Comparison of ENCODE assay signal across 12 mouse cellular contexts in genomic region chr6:31086283-31086682, GRCm38 (mm10).
"Had no signal": no experiment of that assay in that cellular context is flagged by ENCODE, and none has a peak within 500 bp of the region (broad histone marks: within the 10 kb centered on the region; RNA-seq: fewer than 3 reads in every experiment).

No protein-coding gene starts in this region.

- H3K4me2 ChIP-seq: intestine, embryonic 15.5 days; kidney, embryonic 15.5 days; limb, embryonic 15.5 days; lung, embryonic 15.5 days; midbrain, embryonic 13.5 days; neural tube, embryonic 12.5 days; stomach, embryonic 15.5 days had no signal

- H3K36me3 ChIP-seq: intestine, embryonic 15.5 days; kidney, embryonic 15.5 days; limb, embryonic 15.5 days; lung, embryonic 15.5 days; midbrain, embryonic 13.5 days; neural tube, embryonic 12.5 days; stomach, embryonic 15.5 days had no signal

- H3K4me3 ChIP-seq: intestine, embryonic 15.5 days; kidney, embryonic 15.5 days; limb, embryonic 15.5 days; lung, embryonic 15.5 days; midbrain, embryonic 13.5 days; neural tube, embryonic 12.5 days; stomach, embryonic 15.5 days had no signal

- ATAC-seq: intestine, embryonic 15.5 days; midbrain, embryonic 13.5 days had no signal

- DNase-seq: kidney, adult 2 months; kidney, postnatal 14 days; layer of hippocampus, adult 9-11 months; layer of hippocampus, postnatal 36 days; thymus, postnatal 36 days had no signal

- H3K27ac ChIP-seq: intestine, embryonic 15.5 days; kidney, embryonic 15.5 days; limb, embryonic 15.5 days; lung, embryonic 15.5 days; midbrain, embryonic 13.5 days; neural tube, embryonic 12.5 days; stomach, embryonic 15.5 days had no signal

- H3K27me3 ChIP-seq: intestine, embryonic 15.5 days; kidney, embryonic 15.5 days; limb, embryonic 15.5 days; lung, embryonic 15.5 days; midbrain, embryonic 13.5 days; neural tube, embryonic 12.5 days; stomach, embryonic 15.5 days had no signal

- H3K9ac ChIP-seq: intestine, embryonic 15.5 days; kidney, embryonic 15.5 days; limb, embryonic 15.5 days; lung, embryonic 15.5 days; midbrain, embryonic 13.5 days; neural tube, embryonic 12.5 days; stomach, embryonic 15.5 days had no signal

- H3K9me3 ChIP-seq: intestine, embryonic 15.5 days; kidney, embryonic 15.5 days; limb, embryonic 15.5 days; lung, embryonic 15.5 days; midbrain, embryonic 13.5 days; neural tube, embryonic 12.5 days; stomach, embryonic 15.5 days had no signal
